Mouse (Mus musculus) liver, postnatal 0 days (tissue): ENCODE results near the gene H1foo.

Experiments
- CTCF ChIP-seq: sonication (generic); IDR thresholded peaks from 2 replicates; pipeline ENCODE4 v1.5.1; 2016; ENCODE audit warnings: antibody characterized with exemption, low read depth
- EP300 ChIP-seq: IDR thresholded peaks from 2 replicates; pipeline ENCODE4 v1.6.1; 2016; ENCODE audit warnings: antibody characterized with exemption, low read depth, mild to moderate bottlenecking

DNA sequence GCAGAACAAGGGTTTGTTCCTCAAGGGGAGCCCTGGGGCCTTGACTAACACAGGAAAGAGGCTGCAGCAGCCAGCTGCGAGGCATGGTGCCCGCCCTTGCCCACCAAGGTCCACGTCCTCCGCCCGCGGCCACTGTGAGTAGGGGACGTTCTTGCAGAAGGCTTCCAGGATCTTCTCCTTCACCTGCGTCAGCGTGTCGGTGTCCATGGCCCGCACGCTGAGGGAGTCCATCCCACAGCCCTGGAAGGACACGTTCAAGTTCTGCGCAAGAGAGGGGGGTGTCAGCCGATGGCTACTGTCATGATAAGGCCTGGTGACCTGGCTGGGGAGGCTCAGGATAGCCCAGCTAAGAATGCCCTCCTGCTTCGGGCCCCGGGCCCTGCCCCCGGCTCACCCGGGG lies 15.6 kb downstream of the H1foo start:
- no peak for TF ChIP-seq CTCF
- no peak for TF ChIP-seq EP300
